Mouse (Mus musculus) embryonic facial prominence, embryonic 11.5 days (tissue): ENCODE data around the gene Trim50. TPM values are rescaled to one million over a fixed set of nuclear protein-coding genes. Genes with fewer than 3 reads are reported as not detected.

Source experiments
- ATAC-seq: fragments of 200-750 bp; cut with Nextera tagmentation; replicated peaks from 2 replicates; pipeline ENCODE4 v1.8.0; 2017; ENCODE audit warnings: low read depth; ENCODE audit not compliant: insufficient number of reproducible peaks, low FRiP score, low TSS enrichment
- DNase-seq: peaks from one replicate; pipeline ENCODE4 v3.0.0-alpha.2; 2015; ENCODE audit warnings: low spot score
- H3K27ac ChIP-seq: fragments of 300-500 bp; sonication (generic); replicated peaks from 2 replicates; pipeline ENCODE4 v1.5.1; 2014; ENCODE audit warnings: mild to moderate bottlenecking, low read depth, low read length, control low read depth
- H3K27me3 ChIP-seq: fragments of 300-500 bp; sonication (generic); 2 replicates; pipeline ENCODE4 v1.6.1; 2014; ENCODE audit warnings: mild to moderate bottlenecking, low read length, moderate library complexity, mixed read lengths; ENCODE audit not compliant: control insufficient read depth, insufficient read depth
- H3K36me3 ChIP-seq: fragments of 300-500 bp; sonication (generic); replicated peaks from 2 replicates; pipeline ENCODE4 v1.6.1; 2014; ENCODE audit warnings: low read depth, mild to moderate bottlenecking, low read length, moderate library complexity, mixed read lengths; ENCODE audit not compliant: control insufficient read depth, insufficient read depth
- H3K4me1 ChIP-seq: fragments of 300-500 bp; sonication (generic); 2 replicates; pipeline ENCODE4 v1.6.1; 2014; ENCODE audit warnings: low read length, mixed read lengths; ENCODE audit not compliant: control insufficient read depth, insufficient read depth
- H3K4me2 ChIP-seq: fragments of 300-500 bp; sonication (generic); 2 replicates; pipeline ENCODE4 v1.6.1; 2014; ENCODE audit warnings: low read depth, mild to moderate bottlenecking, control low read depth, low read length, moderate library complexity
- H3K4me3 ChIP-seq: fragments of 300-500 bp; sonication (generic); 2 replicates; pipeline ENCODE4 v1.5.1; 2014; ENCODE audit warnings: low read depth, low read length, control low read depth
- H3K9ac ChIP-seq: fragments of 300-500 bp; sonication (generic); replicated peaks from 2 replicates; pipeline ENCODE4 v1.6.1; 2014; ENCODE audit warnings: mild to moderate bottlenecking, control low read depth, low read length
- H3K9me3 ChIP-seq: fragments of 300-500 bp; sonication (generic); replicated peaks from 2 replicates; pipeline ENCODE4 v1.6.1; 2016; ENCODE audit warnings: mild to moderate bottlenecking, low read length, inconsistent platforms, mixed read lengths; ENCODE audit not compliant: control insufficient read depth
- WGBS: fragments of 180-500 bp; shearing (Covaris S2); extraction: QIAGEN DNeasy Blood & Tissue Kit; methylation state at CpG from one replicate; pipeline ENCODE4 v1.1.7; 2014; 5-methylcytosine and 5-hydroxymethylcytosine counted together
- polyA plus RNA-seq: library from polyadenylated mRNA; unstranded; fragments of >200 nt; fragmentation: Nextera tagmentation; extraction: Ambion mirVana; gene quantifications from 2 replicates; pipeline ENCODE4 v1.2.1, GENCODE M21; 2014

Gene Trim50
- polyA plus RNA-seq: not detected in 2 replicates

- H3K9ac ChIP-seq: no peak within 1 kb of the TSS
- H3K27me3 ChIP-seq: no peaks in the 10 kb centered on the region
- no peaks in the 10 kb centered on the region for H3K4me1 ChIP-seq
- H3K36me3 ChIP-seq: no peaks in the 10 kb centered on the region
- WGBS: 67% methylated on average over 9 of the region's 9 CpGs
- ATAC-seq: no peak
- no peak within 1 kb of the TSS for H3K4me2 ChIP-seq
- no peak within 1 kb of the TSS for H3K4me3 ChIP-seq
- peaks cover 2% of the 10 kb centered on the region; the same call in 1 of the 2 replicates for H3K9me3 ChIP-seq
- no peak for DNase-seq
- H3K27ac ChIP-seq: no peak within 1 kb of the TSS
Measured at GRCm38 (mm10) chr5:135352995-135353394, at the start of gene Trim50. Gene Trim50, plus strand, starts transcription at chr5:135353295.

GRCm38 (mm10) chr5:135306321-135306965 lies 46.7 kb upstream of the Trim50 start:
- Histone ChIP-seq H3K27ac (no peak overlapping the region), H3K9ac (no peak overlapping the region), H3K9me3 (no peaks in the 10 kb centered on the region), H3K4me1 (no peaks in the 10 kb centered on the region), H3K4me2 (no peak overlapping the region), H3K4me3 (no peak overlapping the region), H3K36me3 (no peaks in the 10 kb centered on the region), H3K27me3 (no peaks in the 10 kb centered on the region)
- DNase-seq: no peak
- WGBS: 47% methylated on average over 10 of the region's 10 CpGs
- ATAC-seq: no peak

GRCm38 (mm10) chr5:135316177-135316576 lies 36.9 kb upstream of the Trim50 start:
- no peaks in the 10 kb centered on the region for H3K4me1 ChIP-seq
- DNase-seq (no peak), ATAC-seq (no peak)
- no peak overlapping the region for H3K27ac ChIP-seq
- 81% methylated on average over 3 of the region's 3 CpGs for WGBS
- no peaks in the 10 kb centered on the region for H3K36me3 ChIP-seq
- H3K9me3 ChIP-seq: no peaks in the 10 kb centered on the region
- no peak overlapping the region for H3K4me3 ChIP-seq
- H3K9ac ChIP-seq: no peak overlapping the region
- no peak overlapping the region for H3K4me2 ChIP-seq
- no peaks in the 10 kb centered on the region for H3K27me3 ChIP-seq

- Histone ChIP-seq H3K27me3 (no peaks in the 10 kb centered on the region), H3K4me1 (no peaks in the 10 kb centered on the region), H3K36me3 (no peaks in the 10 kb centered on the region), H3K4me2 (no peak overlapping the region), H3K4me3 (no peak overlapping the region), H3K9me3 (no peaks in the 10 kb centered on the region), H3K27ac (no peak overlapping the region), H3K9ac (no peak overlapping the region)
- ATAC-seq (no peak), DNase-seq (no peak)
- WGBS: 64% methylated on average over 2 of the region's 2 CpGs
Measured at GRCm38 (mm10) chr5:135319856-135320255, 33.2 kb upstream of the Trim50 start.

GRCm38 (mm10) chr5:135322197-135322596 lies 30.9 kb upstream of the Trim50 start:
- H3K36me3 ChIP-seq: no peaks in the 10 kb centered on the region
- ATAC-seq: no peak
- 93% methylated on average over 1 of the region's 1 CpGs for WGBS
- H3K27me3 ChIP-seq: no peaks in the 10 kb centered on the region
- no peak for DNase-seq
- no peak overlapping the region for H3K4me2 ChIP-seq
- H3K9me3 ChIP-seq: no peaks in the 10 kb centered on the region
- no peaks in the 10 kb centered on the region for H3K4me1 ChIP-seq
- H3K27ac ChIP-seq: no peak overlapping the region
- no peak overlapping the region for H3K9ac ChIP-seq
- H3K4me3 ChIP-seq: no peak overlapping the region

GRCm38 (mm10) chr5:135326121-135326659 lies 26.9 kb upstream of the Trim50 start:
- H3K9me3 ChIP-seq: no peaks in the 10 kb centered on the region
- ATAC-seq: no peak
- DNase-seq: no peak
- H3K4me1 ChIP-seq: no peaks in the 10 kb centered on the region
- H3K4me2 ChIP-seq: no peak overlapping the region
- no peaks in the 10 kb centered on the region for H3K36me3 ChIP-seq
- WGBS: 14% methylated on average over 3 of the region's 3 CpGs
- H3K4me3 ChIP-seq: no peak overlapping the region
- no peaks in the 10 kb centered on the region for H3K27me3 ChIP-seq
- no peak overlapping the region for H3K9ac ChIP-seq
- H3K27ac ChIP-seq: no peak overlapping the region

GRCm38 (mm10) chr5:135329471-135329870 lies 23.6 kb upstream of the Trim50 start:
- H3K27ac ChIP-seq: no peak overlapping the region
- H3K9ac ChIP-seq: no peak overlapping the region
- ATAC-seq (no peak), DNase-seq (no peak)
- no peaks in the 10 kb centered on the region for H3K36me3 ChIP-seq
- no peaks in the 10 kb centered on the region for H3K4me1 ChIP-seq
- H3K9me3 ChIP-seq: no peaks in the 10 kb centered on the region
- 82% methylated on average over 4 of the region's 4 CpGs for WGBS
- no peak overlapping the region for H3K4me3 ChIP-seq
- no peaks in the 10 kb centered on the region for H3K27me3 ChIP-seq
- H3K4me2 ChIP-seq: no peak overlapping the region

- Histone ChIP-seq H3K36me3 (no peaks in the 10 kb centered on the region), H3K4me3 (no peak overlapping the region), H3K4me2 (no peak overlapping the region), H3K9me3 (no peaks in the 10 kb centered on the region), H3K27me3 (no peaks in the 10 kb centered on the region), H3K9ac (no peak overlapping the region), H3K4me1 (no peaks in the 10 kb centered on the region), H3K27ac (no peak overlapping the region)
- ATAC-seq (no peak), DNase-seq (no peak)
- WGBS: 80% methylated on average over 5 of the region's 5 CpGs
Measured at GRCm38 (mm10) chr5:135330201-135330600, 22.9 kb upstream of the Trim50 start.
